Mouse (Mus musculus) embryonic facial prominence, embryonic 11.5 days (tissue): ENCODE results near the gene Vav3. TPM values are rescaled to one million over a fixed set of nuclear protein-coding genes. Genes with fewer than 3 reads are reported as not detected.
A peak's percentile ranks its signal among the peaks of the same experiment; 100 is the strongest.

Experiments used
- ATAC-seq: fragments of 200-750 bp; cut with Nextera tagmentation; replicated peaks from 2 replicates; pipeline ENCODE4 v1.8.0; 2017; ENCODE audit warnings: low read depth; ENCODE audit not compliant: insufficient number of reproducible peaks, low FRiP score, low TSS enrichment
- DNase-seq: peaks from one replicate; pipeline ENCODE4 v3.0.0-alpha.2; 2015; ENCODE audit warnings: low spot score
- H3K27ac ChIP-seq: fragments of 300-500 bp; sonication (generic); replicated peaks from 2 replicates; pipeline ENCODE4 v1.5.1; 2014; ENCODE audit warnings: mild to moderate bottlenecking, low read depth, low read length, control low read depth
- H3K27me3 ChIP-seq: fragments of 300-500 bp; sonication (generic); 2 replicates; pipeline ENCODE4 v1.6.1; 2014; ENCODE audit warnings: mild to moderate bottlenecking, low read length, moderate library complexity, mixed read lengths; ENCODE audit not compliant: control insufficient read depth, insufficient read depth
- H3K36me3 ChIP-seq: fragments of 300-500 bp; sonication (generic); replicated peaks from 2 replicates; pipeline ENCODE4 v1.6.1; 2014; ENCODE audit warnings: low read depth, mild to moderate bottlenecking, low read length, moderate library complexity, mixed read lengths; ENCODE audit not compliant: control insufficient read depth, insufficient read depth
- H3K4me1 ChIP-seq: fragments of 300-500 bp; sonication (generic); 2 replicates; pipeline ENCODE4 v1.6.1; 2014; ENCODE audit warnings: low read length, mixed read lengths; ENCODE audit not compliant: control insufficient read depth, insufficient read depth
- H3K4me2 ChIP-seq: fragments of 300-500 bp; sonication (generic); 2 replicates; pipeline ENCODE4 v1.6.1; 2014; ENCODE audit warnings: low read depth, mild to moderate bottlenecking, control low read depth, low read length, moderate library complexity
- H3K4me3 ChIP-seq: fragments of 300-500 bp; sonication (generic); 2 replicates; pipeline ENCODE4 v1.5.1; 2014; ENCODE audit warnings: low read depth, low read length, control low read depth
- H3K9ac ChIP-seq: fragments of 300-500 bp; sonication (generic); replicated peaks from 2 replicates; pipeline ENCODE4 v1.6.1; 2014; ENCODE audit warnings: mild to moderate bottlenecking, control low read depth, low read length
- H3K9me3 ChIP-seq: fragments of 300-500 bp; sonication (generic); replicated peaks from 2 replicates; pipeline ENCODE4 v1.6.1; 2016; ENCODE audit warnings: mild to moderate bottlenecking, low read length, inconsistent platforms, mixed read lengths; ENCODE audit not compliant: control insufficient read depth
- WGBS: fragments of 180-500 bp; shearing (Covaris S2); extraction: QIAGEN DNeasy Blood & Tissue Kit; methylation state at CpG from one replicate; pipeline ENCODE4 v1.1.7; 2014; 5-methylcytosine and 5-hydroxymethylcytosine counted together
- polyA plus RNA-seq: library from polyadenylated mRNA; unstranded; fragments of >200 nt; fragmentation: Nextera tagmentation; extraction: Ambion mirVana; gene quantifications from 2 replicates; pipeline ENCODE4 v1.2.1, GENCODE M21; 2014

The Vav3 gene
- polyA plus RNA-seq, 1 experiment from 2014 or later, result 7.2 TPM

DNA sequence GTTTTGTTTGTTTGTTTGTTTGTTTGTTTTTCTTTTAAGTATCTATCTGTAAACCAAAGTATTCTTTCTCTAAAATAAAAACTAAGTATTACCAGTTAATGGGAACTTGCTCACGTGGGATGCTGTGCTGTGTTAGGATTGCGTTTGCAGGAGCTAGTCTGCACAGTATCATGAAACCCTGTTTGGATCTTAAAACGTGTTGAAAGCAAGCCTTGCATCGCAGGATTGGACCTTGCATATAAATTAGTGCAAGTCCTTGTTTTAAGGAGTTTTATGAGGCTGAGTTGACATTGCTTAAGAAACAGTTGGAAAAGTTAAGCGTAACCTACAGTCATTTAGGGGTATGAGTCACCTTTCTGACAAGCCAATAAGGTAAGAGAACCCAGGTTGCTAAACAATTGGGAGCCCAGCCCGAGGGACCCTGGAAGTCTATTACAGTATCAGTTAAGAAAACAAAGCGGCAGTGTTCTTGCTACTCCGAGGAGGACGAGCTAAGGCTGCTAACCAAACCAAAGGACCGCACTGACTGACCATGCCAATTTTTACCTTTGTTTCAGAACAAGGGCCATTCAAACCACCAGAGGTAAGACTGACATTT, 233.2 kb downstream of the Vav3 start:
- Histone ChIP-seq H3K4me3 (no peak overlapping the region), H3K4me1 (no peaks in the 10 kb centered on the region), H3K9ac (no peak overlapping the region), H3K4me2 (no peak overlapping the region), H3K27ac (no peak overlapping the region), H3K9me3 (no peaks in the 10 kb centered on the region), H3K27me3 (no peaks in the 10 kb centered on the region), H3K36me3 (no peaks in the 10 kb centered on the region)
- ATAC-seq (no peak), DNase-seq (peak; percentile 14)
- WGBS, result 47% methylated on average over 10 of the region's 10 CpGs

DNA sequence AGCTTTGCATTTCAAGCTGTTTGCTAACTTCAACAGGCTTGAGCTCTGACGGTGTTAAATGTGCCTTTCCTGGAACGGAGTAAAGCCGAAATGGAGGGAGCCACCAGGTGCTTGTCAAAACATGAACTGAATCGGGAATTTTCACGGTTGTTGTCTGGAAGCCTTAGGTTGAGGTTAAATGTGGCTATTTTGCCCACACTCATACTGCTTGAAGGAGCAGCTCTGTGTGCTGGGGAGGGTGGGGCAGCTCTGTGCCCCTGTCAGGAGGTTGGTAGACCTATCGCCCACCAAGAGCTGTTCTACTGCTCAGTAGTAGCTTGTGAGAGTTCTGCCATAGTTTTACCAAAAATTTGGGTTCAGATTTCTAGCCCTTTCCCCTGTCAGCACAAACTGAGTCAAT, 233.7 kb downstream of the Vav3 start:
- H3K4me2 ChIP-seq, result no peak overlapping the region
- 55% methylated on average over 6 of the region's 6 CpGs for WGBS
- ATAC-seq (no peak), DNase-seq (no peak)
- H3K9me3 ChIP-seq, result no peaks in the 10 kb centered on the region
- no peaks in the 10 kb centered on the region for H3K4me1 ChIP-seq
- H3K27ac ChIP-seq, result no peak overlapping the region
- no peaks in the 10 kb centered on the region for H3K27me3 ChIP-seq
- no peak overlapping the region for H3K4me3 ChIP-seq
- H3K9ac ChIP-seq, result no peak overlapping the region
- no peaks in the 10 kb centered on the region for H3K36me3 ChIP-seq

DNA sequence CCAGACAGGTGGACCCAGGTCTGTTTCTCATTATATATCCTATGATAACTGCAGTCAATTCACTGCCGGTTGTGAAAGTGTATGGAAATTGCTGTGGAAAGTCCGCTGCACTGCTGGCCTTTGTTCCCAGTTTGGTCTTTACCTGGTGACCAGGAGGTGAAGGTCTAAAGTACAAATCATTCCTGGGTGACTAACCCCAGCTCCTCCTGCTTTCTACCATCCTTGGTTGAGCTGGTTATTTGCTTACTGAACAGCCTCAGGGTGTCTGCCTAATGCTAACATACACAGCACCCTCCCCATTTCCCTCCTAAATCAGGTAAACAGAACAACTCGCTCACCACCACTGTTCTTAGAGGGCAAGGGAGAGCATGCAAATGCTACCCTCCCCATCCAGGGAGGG, 237.9 kb downstream of the Vav3 start:
- Histone ChIP-seq H3K27me3 (no peaks in the 10 kb centered on the region), H3K9ac (no peak overlapping the region), H3K36me3 (no peaks in the 10 kb centered on the region), H3K27ac (no peak overlapping the region), H3K9me3 (no peaks in the 10 kb centered on the region), H3K4me1 (no peaks in the 10 kb centered on the region), H3K4me2 (no peak overlapping the region), H3K4me3 (no peak overlapping the region)
- 59% methylated on average over 3 of the region's 3 CpGs for WGBS
- ATAC-seq (no peak), DNase-seq (no peak)

DNA sequence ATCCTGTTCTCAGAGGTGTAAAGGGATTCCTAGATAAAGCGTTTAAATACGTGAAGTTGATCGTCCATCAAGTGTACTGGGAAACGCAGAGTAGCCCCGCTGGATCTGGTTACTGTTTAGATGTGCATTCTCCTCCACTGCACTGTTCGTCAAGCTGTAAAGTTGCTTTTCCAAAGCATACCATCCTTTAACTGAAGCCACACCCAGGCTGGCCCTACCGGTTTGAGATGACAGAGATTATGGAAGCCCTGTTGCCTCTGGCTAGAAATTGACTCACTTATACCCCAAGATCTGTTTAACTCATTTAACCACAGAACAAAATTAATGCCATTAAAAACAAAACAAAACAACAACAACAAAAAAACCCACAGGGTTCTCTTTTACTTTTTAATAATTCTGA, 238.5 kb downstream of the Vav3 start:
- no peaks in the 10 kb centered on the region for H3K4me1 ChIP-seq

DNA sequence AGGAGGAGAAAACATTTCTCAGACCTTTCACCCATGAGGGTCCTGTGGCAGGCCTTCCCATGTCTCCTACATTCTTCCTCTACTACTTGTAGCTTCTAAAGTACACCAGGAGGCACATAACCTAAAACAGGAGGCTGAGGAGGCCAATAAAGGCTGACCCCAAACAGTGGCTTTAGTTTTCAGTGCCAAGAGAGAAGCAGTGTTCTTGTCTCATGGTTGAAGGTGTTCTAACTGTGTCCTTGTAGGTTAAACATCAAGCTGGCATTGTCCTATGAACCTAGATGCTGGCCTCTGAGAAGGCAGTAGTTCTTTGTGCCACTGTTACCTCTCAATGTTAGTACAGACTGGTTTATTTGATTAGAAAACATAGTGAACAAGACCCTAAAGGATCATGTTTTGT, 245.5 kb downstream of the Vav3 start:
- Histone ChIP-seq H3K9me3 (no peaks in the 10 kb centered on the region), H3K27ac (no peak overlapping the region), H3K4me2 (no peak overlapping the region), H3K4me3 (no peak overlapping the region), H3K9ac (no peak overlapping the region), H3K36me3 (no peaks in the 10 kb centered on the region), H3K4me1 (no peaks in the 10 kb centered on the region), H3K27me3 (no peaks in the 10 kb centered on the region)
- ATAC-seq (no peak), DNase-seq (no peak)

More for the DNA sequence above, 238.5 kb downstream of the Vav3 start:
- Histone ChIP-seq H3K9me3 (no peaks in the 10 kb centered on the region), H3K4me3 (no peak overlapping the region), H3K27me3 (no peaks in the 10 kb centered on the region), H3K36me3 (no peaks in the 10 kb centered on the region), H3K4me2 (no peak overlapping the region), H3K9ac (no peak overlapping the region), H3K27ac (no peak overlapping the region)
- no peak for DNase-seq
- ATAC-seq, result no peak
- WGBS, result 70% methylated on average over 7 of the region's 7 CpGs

DNA sequence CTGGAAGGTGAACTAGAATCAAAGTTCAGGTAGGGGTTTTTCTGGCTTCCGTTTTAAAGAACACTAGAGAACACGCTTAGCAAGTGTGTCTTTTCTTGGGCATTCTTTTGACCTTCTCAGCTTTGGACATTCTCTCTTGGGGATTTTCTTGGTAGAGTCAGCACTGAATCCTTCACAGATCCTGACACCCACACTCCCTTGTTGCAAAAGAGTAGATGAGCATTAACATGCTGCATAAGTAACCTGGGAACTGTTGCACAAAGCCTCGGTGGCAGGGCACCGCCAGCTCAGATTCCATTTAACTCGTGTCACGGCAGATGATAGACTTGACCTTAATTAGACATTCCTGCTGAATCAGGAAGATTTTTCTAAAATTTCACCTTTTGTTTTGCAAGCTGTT, 252.5 kb downstream of the Vav3 start:
- no peaks in the 10 kb centered on the region for H3K4me1 ChIP-seq
- H3K27ac ChIP-seq, result no peak overlapping the region
- H3K27me3 ChIP-seq, result no peaks in the 10 kb centered on the region
- H3K9me3 ChIP-seq, result no peaks in the 10 kb centered on the region
- no peak overlapping the region for H3K4me3 ChIP-seq
- 80% methylated on average over 6 of the region's 6 CpGs for WGBS
- ATAC-seq, result no peak
- no peak overlapping the region for H3K4me2 ChIP-seq
- no peak for DNase-seq
- H3K36me3 ChIP-seq, result no peaks in the 10 kb centered on the region
- no peak overlapping the region for H3K9ac ChIP-seq

DNA sequence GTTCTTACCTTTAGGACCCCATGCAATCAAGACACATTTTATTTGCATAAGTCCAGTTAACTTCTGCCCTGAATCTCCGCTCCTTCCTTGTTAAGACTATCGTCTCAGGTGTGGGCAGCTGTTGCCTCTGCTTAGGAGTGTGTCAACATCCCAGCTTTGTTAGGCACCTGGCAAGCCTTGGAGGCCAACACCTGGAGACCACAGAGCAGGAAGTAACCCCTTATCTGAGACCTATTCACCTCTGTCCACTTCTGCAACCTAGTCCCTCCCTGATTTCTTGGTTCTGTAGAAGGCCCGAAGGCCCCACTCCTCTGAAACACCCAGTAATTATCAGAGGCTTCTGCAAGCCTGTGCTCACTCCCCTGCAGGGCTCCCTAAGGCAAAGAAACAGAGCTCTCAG, 255.6 kb downstream of the Vav3 start:
- H3K4me2 ChIP-seq, result no peak overlapping the region
- DNase-seq (no peak), ATAC-seq (peak; percentile 56; the same call in 1 of the 2 replicates)
- no peak overlapping the region for H3K27ac ChIP-seq
- no peak overlapping the region for H3K4me3 ChIP-seq
- no peaks in the 10 kb centered on the region for H3K4me1 ChIP-seq
- H3K9ac ChIP-seq, result no peak overlapping the region
- H3K27me3 ChIP-seq, result no peaks in the 10 kb centered on the region
- no peaks in the 10 kb centered on the region for H3K36me3 ChIP-seq
- no peaks in the 10 kb centered on the region for H3K9me3 ChIP-seq
- WGBS, result 76% methylated on average over 3 of the region's 3 CpGs

DNA sequence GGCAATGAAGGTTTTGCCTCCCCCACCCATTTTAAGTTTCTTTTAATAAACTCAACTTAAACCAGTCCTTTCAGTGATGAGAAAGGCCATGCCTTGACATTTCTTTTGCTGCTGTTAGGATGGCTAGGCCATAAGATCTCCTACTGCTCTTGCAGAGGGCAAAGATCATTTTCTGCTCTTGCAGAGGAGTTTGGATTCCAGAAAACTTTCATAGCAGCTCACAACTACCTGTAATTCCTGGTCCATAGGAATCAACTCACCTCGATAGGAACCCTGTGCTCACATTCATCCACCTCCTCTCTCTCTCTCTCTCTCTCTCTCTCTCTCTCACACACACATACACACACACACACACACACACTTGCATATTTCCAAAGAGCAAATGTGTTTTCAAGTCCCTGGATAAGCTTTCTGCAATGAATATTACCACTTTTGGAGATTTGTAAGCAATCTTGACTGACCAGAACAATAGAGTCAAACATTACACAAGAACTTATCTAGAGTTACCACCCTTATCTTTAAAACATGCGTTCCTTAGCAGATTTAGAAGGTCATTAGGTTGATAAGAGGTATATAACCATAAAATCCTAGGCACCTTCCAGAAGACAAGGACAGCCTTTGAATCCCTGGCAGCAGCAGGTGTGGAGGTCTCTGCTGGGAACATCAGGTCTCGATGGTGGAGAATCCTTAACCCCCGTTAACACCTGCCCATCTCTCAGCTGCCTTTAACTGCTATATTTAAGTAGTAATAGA, 260.4 kb downstream of the Vav3 start:
- Histone ChIP-seq H3K27me3 (no peaks in the 10 kb centered on the region), H3K9ac (no peak overlapping the region), H3K4me2 (no peak overlapping the region), H3K4me3 (no peak overlapping the region), H3K9me3 (no peaks in the 10 kb centered on the region), H3K4me1 (no peaks in the 10 kb centered on the region), H3K36me3 (no peaks in the 10 kb centered on the region), H3K27ac (no peak overlapping the region)
- 91% methylated on average over 4 of the region's 4 CpGs for WGBS
- DNase-seq (no peak), ATAC-seq (no peak)
